Mouse (Mus musculus) forebrain, embryonic 16.5 days (tissue): Measurements from ENCODE around the gene Prkcg. TPM values are rescaled to one million over a fixed set of nuclear protein-coding genes. Genes with fewer than 3 reads are reported as not detected.

Experiments
- ATAC-seq: fragments of 200-750 bp; cut with Nextera tagmentation; 2 replicates; pipeline ENCODE4 v1.8.0; 2017; ENCODE audit warnings: mild to moderate bottlenecking, moderate library complexity
- H3K27ac ChIP-seq: fragments of 300-500 bp; sonication (generic); 2 replicates; pipeline ENCODE4 v1.5.1; 2014; ENCODE audit warnings: low read length, control low read depth
- H3K27me3 ChIP-seq: fragments of 300-500 bp; sonication (generic); replicated peaks from 2 replicates; pipeline ENCODE4 v1.6.1; 2014; ENCODE audit warnings: low read length; ENCODE audit not compliant: control insufficient read depth, insufficient read depth
- H3K36me3 ChIP-seq: fragments of 300-500 bp; sonication (generic); 2 replicates; pipeline ENCODE4 v1.6.1; 2014; ENCODE audit not compliant: control insufficient read depth, insufficient read depth
- H3K4me1 ChIP-seq: fragments of 300-500 bp; sonication (generic); replicated peaks from 2 replicates; pipeline ENCODE4 v1.6.1; 2014; ENCODE audit warnings: low read length; ENCODE audit not compliant: control insufficient read depth, insufficient read depth
- H3K4me2 ChIP-seq: fragments of 300-500 bp; sonication (generic); 2 replicates; pipeline ENCODE4 v1.6.1; 2014; ENCODE audit warnings: mild to moderate bottlenecking, low read length, control low read depth
- H3K4me3 ChIP-seq: fragments of 300-500 bp; sonication (generic); replicated peaks from 2 replicates; pipeline ENCODE4 v1.5.1; 2014; ENCODE audit warnings: mild to moderate bottlenecking, low read length, control low read depth
- H3K9ac ChIP-seq: fragments of 300-500 bp; sonication (generic); replicated peaks from 2 replicates; pipeline ENCODE4 v1.6.1; 2014; ENCODE audit warnings: low read depth, low read length, control low read depth
- H3K9me3 ChIP-seq: fragments of 300-500 bp; sonication (generic); 2 replicates; pipeline ENCODE4 v1.6.1; 2016; ENCODE audit warnings: low read length; ENCODE audit not compliant: control insufficient read depth
- WGBS: fragments of 180-500 bp; shearing (Covaris S2); extraction: QIAGEN DNeasy Blood & Tissue Kit; methylation state at CpG from one replicate; pipeline ENCODE4 v1.1.7; 2014; 5-methylcytosine and 5-hydroxymethylcytosine counted together
- polyA plus RNA-seq: library from polyadenylated mRNA; unstranded; fragments of >200 nt; fragmentation: Nextera tagmentation; extraction: Ambion mirVana; gene quantifications from 2 replicates; pipeline ENCODE4 v1.2.1, GENCODE M21; 2015

Prkcg gene
- polyA plus RNA-seq, 1 experiment from 2014 or later = 3.5 TPM

GRCm38 (mm10) chr7:3365547-3366279, 76.7 kb downstream of the Prkcg start:
- H3K4me2 ChIP-seq = no peak overlapping the region
- H3K36me3 ChIP-seq = 0 out of 2 replicates have a peak, but pooled peaks cover 3% of the 10 kb centered on the region
- peaks cover 10% of the 10 kb centered on the region for H3K4me1 ChIP-seq
- H3K9ac ChIP-seq = no peak overlapping the region
- ATAC-seq = no peak
- H3K27ac ChIP-seq = no peak overlapping the region
- H3K4me3 ChIP-seq = no peak overlapping the region
- WGBS = 47% methylated on average over 11 of the region's 11 CpGs
- no peaks in the 10 kb centered on the region for H3K9me3 ChIP-seq
- no peaks in the 10 kb centered on the region for H3K27me3 ChIP-seq

DNA sequence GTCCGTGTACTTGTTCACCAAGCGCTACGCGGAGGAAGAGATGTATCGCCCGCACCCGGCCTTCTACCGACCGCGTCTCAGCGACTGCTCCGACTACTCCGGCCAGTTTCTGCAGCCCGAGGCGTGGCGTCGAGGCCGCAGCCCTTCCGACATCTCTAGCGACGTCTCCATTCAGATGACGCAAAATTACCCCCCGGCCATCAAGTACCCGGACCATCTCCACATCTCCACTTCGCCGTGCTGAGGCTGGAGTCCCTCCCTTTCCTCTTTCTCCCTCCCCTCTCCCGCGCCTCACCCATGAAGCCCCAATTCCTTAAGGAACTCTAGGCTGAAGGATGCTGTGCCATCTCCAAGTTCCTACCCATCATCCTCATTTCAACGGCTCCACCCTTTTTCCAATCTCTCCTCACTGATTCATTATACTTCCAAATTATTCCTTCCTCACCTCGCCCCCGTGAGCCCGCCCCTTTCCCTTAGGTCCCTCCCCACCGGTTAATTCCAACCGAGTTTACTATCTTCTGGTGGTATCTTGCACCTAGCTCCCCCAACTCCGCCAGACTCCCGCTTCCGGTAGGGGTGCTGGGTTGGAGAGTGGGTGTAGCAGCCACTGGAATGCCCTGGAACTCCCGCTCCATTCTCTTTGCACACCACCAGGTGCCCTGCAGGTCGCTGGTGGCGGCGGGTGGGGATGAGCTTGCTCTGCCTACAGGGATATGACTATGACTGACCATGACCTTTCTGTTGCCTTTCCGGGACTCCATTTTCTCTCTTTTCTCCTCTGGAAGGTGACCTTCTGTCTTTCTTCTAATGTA, 77.9 kb downstream of the Prkcg start:
- H3K4me2 ChIP-seq = no peak overlapping the region; the same call in 1 of the 2 replicates
- ATAC-seq = no peak
- H3K27ac ChIP-seq = no peak overlapping the region
- H3K4me3 ChIP-seq = no peak overlapping the region
- peaks cover 10% of the 10 kb centered on the region for H3K4me1 ChIP-seq
- no peaks in the 10 kb centered on the region for H3K27me3 ChIP-seq
- 0 out of 2 replicates have a peak, but pooled peaks cover 1% of the 10 kb centered on the region for H3K36me3 ChIP-seq
- no peak overlapping the region for H3K9ac ChIP-seq
- H3K9me3 ChIP-seq = no peaks in the 10 kb centered on the region
- 26% methylated on average over 42 of the region's 42 CpGs for WGBS

GRCm38 (mm10) chr7:3367569-3367968, 78.6 kb downstream of the Prkcg start:
- peaks cover 10% of the 10 kb centered on the region for H3K4me1 ChIP-seq
- no peak for ATAC-seq
- no peak overlapping the region for H3K27ac ChIP-seq
- no peaks in the 10 kb centered on the region for H3K9me3 ChIP-seq
- no peaks in the 10 kb centered on the region for H3K27me3 ChIP-seq
- no peak overlapping the region for H3K4me3 ChIP-seq
- H3K36me3 ChIP-seq = no peaks in the 10 kb centered on the region
- WGBS = 5% methylated on average over 9 of the region's 11 CpGs
- peak overlapping the region; percentile 29 for H3K4me2 ChIP-seq
- H3K9ac ChIP-seq = 0 out of 2 replicates have a peak overlapping the region, but pooled peaks have one; percentile 9

DNA sequence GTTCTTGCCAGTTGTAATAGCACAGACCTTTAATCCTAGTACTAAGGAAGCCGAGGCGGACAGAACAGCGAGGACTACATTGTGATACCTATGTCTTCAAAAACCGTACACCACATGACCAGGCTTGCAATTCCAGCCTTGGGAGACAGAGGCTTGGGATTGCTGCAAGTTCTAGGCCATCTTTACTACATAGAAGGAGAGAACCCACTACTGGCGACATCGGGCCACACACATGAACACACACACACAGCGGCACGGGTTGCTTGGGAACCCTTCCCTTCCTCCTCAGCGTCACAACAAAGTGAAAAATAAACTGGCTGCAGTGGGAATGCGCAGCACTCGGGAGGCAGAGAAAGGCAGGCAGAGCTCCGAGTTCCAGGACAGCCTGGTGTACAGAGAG, 79.3 kb downstream of the Prkcg start:
- Histone ChIP-seq H3K27ac (no peak overlapping the region), H3K9me3 (no peaks in the 10 kb centered on the region), H3K36me3 (no peaks in the 10 kb centered on the region), H3K27me3 (no peaks in the 10 kb centered on the region), H3K4me3 (no peak overlapping the region), H3K4me1 (peaks cover 10% of the 10 kb centered on the region), H3K4me2 (no peak overlapping the region), H3K9ac (no peak overlapping the region)
- 29% methylated on average over 12 of the region's 12 CpGs for WGBS
- ATAC-seq = peak; percentile 43; the same call in 1 of the 2 replicates

GRCm38 (mm10) chr7:3369189-3369588, 80.2 kb downstream of the Prkcg start:
- no peak overlapping the region for H3K4me2 ChIP-seq
- peaks cover 10% of the 10 kb centered on the region for H3K4me1 ChIP-seq
- H3K36me3 ChIP-seq = no peaks in the 10 kb centered on the region
- ATAC-seq = 0 out of 2 replicates have a peak, but pooled peaks have one; percentile 27
- H3K27ac ChIP-seq = no peak overlapping the region
- H3K27me3 ChIP-seq = no peaks in the 10 kb centered on the region
- H3K9me3 ChIP-seq = no peaks in the 10 kb centered on the region
- WGBS = 55% methylated on average over 6 of the region's 6 CpGs
- H3K4me3 ChIP-seq = no peak overlapping the region
- H3K9ac ChIP-seq = no peak overlapping the region

DNA sequence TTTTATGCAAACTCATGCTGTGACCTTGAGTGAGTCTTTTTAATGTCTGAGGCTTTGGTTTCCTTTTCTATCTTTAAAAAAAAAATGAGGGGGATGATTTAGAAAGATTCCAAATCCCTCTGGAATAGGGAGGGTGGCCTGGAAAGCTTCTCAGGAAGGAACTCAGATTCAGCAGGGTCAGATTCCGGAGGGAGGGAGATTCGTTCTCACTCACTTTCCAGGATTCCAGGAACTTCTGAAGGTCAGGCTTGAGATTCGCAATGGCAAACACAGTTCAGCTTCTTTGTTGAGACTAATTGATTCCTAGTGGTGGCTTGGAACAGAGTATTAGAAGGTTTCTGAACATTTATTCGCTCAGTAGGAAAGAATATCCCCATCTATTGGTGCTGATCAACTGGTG, 81.4 kb downstream of the Prkcg start:
- peaks cover 10% of the 10 kb centered on the region for H3K4me1 ChIP-seq
- H3K4me2 ChIP-seq = no peak overlapping the region
- H3K36me3 ChIP-seq = no peaks in the 10 kb centered on the region
- 59% methylated on average over 4 of the region's 4 CpGs for WGBS
- no peak overlapping the region for H3K9ac ChIP-seq
- no peak overlapping the region for H3K4me3 ChIP-seq
- no peaks in the 10 kb centered on the region for H3K27me3 ChIP-seq
- no peak for ATAC-seq
- H3K27ac ChIP-seq = no peak overlapping the region
- no peaks in the 10 kb centered on the region for H3K9me3 ChIP-seq

- H3K4me2 ChIP-seq = no peak overlapping the region
- no peaks in the 10 kb centered on the region for H3K36me3 ChIP-seq
- no peaks in the 10 kb centered on the region for H3K9me3 ChIP-seq
- no peak overlapping the region for H3K9ac ChIP-seq
- no peak overlapping the region for H3K4me3 ChIP-seq
- ATAC-seq = no peak
- no peak overlapping the region for H3K27ac ChIP-seq
- H3K27me3 ChIP-seq = no peaks in the 10 kb centered on the region
- WGBS = 70% methylated on average over 2 of the region's 2 CpGs
- peaks cover 5% of the 10 kb centered on the region for H3K4me1 ChIP-seq
These were observed 83.4 kb downstream of the Prkcg start for GRCm38 (mm10) chr7:3372376-3372775.

- H3K27me3 ChIP-seq = no peaks in the 10 kb centered on the region
- H3K4me3 ChIP-seq = no peak overlapping the region
- H3K4me2 ChIP-seq = no peak overlapping the region
- H3K9me3 ChIP-seq = no peaks in the 10 kb centered on the region
- no peak overlapping the region for H3K27ac ChIP-seq
- H3K36me3 ChIP-seq = no peaks in the 10 kb centered on the region
- no peak overlapping the region for H3K9ac ChIP-seq
- no peak for ATAC-seq
- H3K4me1 ChIP-seq = no peaks in the 10 kb centered on the region
- WGBS = 68% methylated on average over 8 of the region's 8 CpGs
These were observed 84.8 kb downstream of the Prkcg start for GRCm38 (mm10) chr7:3373754-3374153.

- no peak for ATAC-seq
- no peaks in the 10 kb centered on the region for H3K9me3 ChIP-seq
- H3K9ac ChIP-seq = no peak overlapping the region
- no peak overlapping the region for H3K4me3 ChIP-seq
- WGBS = 46% methylated on average over 4 of the region's 4 CpGs
- no peaks in the 10 kb centered on the region for H3K36me3 ChIP-seq
- no peak overlapping the region for H3K27ac ChIP-seq
- no peak overlapping the region for H3K4me2 ChIP-seq
- no peaks in the 10 kb centered on the region for H3K27me3 ChIP-seq
- no peaks in the 10 kb centered on the region for H3K4me1 ChIP-seq
These were observed 87.9 kb downstream of the Prkcg start for GRCm38 (mm10) chr7:3376831-3377230.
